Mouse (Mus musculus): ENCODE measurements at regions not wholly inside any gene's neighbourhood (a gene's known extent, or its start where the extent isn't known, plus 50 kb on each side); places are given as distances from the start of the nearest gene placed in this dataset.
A peak's percentile ranks its signal among the peaks of the same experiment; 100 is the strongest.

DNA sequence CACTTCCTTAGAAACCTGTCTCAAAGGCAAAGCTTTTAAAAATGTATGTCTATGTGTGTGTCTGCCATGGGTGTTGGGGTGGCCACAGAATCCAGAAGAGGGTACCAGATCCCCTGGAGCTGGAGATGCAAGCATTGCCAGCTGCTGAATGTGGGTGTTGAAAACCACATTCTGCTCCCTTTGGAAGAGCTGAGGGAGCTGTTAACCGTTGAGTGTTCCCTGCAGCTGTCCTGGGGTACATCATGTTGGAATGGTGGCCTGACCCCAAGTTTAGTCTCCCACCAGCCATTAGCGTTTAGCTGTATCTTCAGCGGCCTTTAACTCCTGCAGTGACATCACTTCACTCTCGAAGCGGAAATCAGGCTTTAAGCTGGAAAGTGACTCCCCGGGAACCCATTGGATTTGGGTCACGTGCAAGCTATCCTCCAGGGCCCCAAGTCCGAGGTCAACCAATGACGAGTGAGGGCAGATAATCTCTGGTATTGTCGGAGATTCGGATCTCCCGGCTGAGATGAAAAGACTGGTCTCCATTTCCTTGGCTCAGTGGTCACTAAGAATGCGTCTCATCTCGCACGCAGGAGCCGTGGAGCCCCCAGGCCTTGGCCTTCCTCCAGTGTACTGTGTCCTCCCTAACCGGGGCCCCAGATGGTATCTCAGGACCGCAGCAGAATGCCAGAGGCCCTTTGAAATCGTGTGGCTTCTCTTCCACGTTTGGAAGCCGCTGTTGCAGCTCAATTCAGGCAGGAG lies 412.9 kb upstream of the Tbx3 start:
- no peaks in the 10 kb centered on the region for H3K27me3 ChIP-seq
- no peak for ATAC-seq (ENCODE audit: low FRiP score, low read depth)
- H3K9me3 ChIP-seq: no peaks in the 10 kb centered on the region
- no peak overlapping the region for H3K4me2 ChIP-seq
- no peak overlapping the region for H3K4me3 ChIP-seq
- H3K9ac ChIP-seq: no peak overlapping the region
- peaks cover 5% of the 10 kb centered on the region for H3K4me1 ChIP-seq (replicated peaks)
- 53% methylated on average over 21 of the region's 21 CpGs for WGBS
- H3K27ac ChIP-seq (replicated peaks): no peak overlapping the region
- H3K36me3 ChIP-seq: no peaks in the 10 kb centered on the region

DNA sequence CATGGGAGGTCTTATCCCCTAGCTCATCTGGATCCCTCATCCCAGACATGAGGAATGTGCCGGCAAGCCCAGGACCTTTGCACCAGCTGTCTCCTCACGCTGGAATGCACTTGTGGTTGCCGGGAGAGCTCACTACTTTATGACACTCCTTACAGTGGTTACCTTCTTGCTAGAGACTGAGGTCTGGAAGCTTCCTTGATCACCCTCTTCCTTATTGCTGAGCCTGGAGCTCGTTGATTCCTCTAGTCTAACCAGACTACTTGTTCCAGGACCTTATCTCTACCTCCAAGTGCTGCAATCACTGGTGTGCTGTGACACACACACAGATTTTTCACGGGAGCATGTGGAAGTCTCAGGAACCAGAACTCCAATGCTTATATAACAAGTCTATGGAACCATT lies 411.6 kb upstream of the Tbx3 start:
- H3K4me1 ChIP-seq (replicated peaks): peaks cover 5% of the 10 kb centered on the region
- no peak for ATAC-seq (ENCODE audit: low FRiP score, low read depth)
- no peaks in the 10 kb centered on the region for H3K9me3 ChIP-seq
- H3K27ac ChIP-seq (replicated peaks): no peak overlapping the region
- H3K4me3 ChIP-seq: no peak overlapping the region
- H3K9ac ChIP-seq: no peak overlapping the region
- no peaks in the 10 kb centered on the region for H3K36me3 ChIP-seq
- no peak overlapping the region for H3K4me2 ChIP-seq
- 85% methylated on average over 5 of the region's 5 CpGs for WGBS
- H3K27me3 ChIP-seq: no peaks in the 10 kb centered on the region

DNA sequence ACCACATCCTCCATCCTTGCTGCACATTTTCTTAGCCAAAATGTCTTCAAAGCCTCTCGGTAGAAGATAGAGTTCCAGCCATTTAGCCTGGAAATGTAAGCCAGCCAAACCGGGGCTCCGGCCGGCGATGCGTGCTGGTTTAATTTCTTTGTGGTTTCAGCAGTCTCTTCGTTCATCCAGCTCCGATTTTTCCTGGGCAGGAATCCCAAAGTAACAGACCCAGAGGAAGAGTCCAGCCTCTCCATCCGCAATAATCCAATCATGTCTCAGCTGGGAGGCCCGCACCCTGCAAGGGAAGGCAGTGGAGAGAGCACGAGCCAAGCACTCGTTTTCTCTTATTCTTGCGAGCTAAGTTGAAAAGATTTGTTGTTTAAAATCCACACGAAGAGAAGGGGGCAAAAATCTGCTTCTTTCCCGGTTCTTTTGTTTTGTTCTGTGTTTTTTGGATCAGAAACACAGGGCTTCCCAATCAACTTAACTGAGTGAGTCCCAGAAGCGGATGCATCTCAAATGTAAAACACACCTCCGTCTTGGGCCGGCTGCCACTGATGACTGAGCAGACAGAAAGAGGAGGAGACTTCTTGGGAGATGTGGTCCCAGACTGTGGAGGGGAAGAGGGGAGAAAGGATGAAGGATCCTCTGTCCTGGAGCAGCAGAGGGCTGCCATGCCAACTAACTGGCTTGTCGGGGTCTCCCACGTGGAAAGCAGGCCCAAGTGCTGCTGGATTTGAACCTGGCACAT lies 405.1 kb upstream of the Tbx3 start:
- no peak overlapping the region for H3K9ac ChIP-seq
- no peak for ATAC-seq (ENCODE audit: low FRiP score, low read depth)
- 66% methylated on average over 20 of the region's 20 CpGs for WGBS
- no peaks in the 10 kb centered on the region for H3K9me3 ChIP-seq
- no peak overlapping the region for H3K4me2 ChIP-seq
- no peaks in the 10 kb centered on the region for H3K4me1 ChIP-seq (replicated peaks)
- H3K27me3 ChIP-seq: no peaks in the 10 kb centered on the region
- H3K4me3 ChIP-seq: no peak overlapping the region
- H3K27ac ChIP-seq (replicated peaks): peak overlapping the region; percentile 26
- no peaks in the 10 kb centered on the region for H3K36me3 ChIP-seq

DNA sequence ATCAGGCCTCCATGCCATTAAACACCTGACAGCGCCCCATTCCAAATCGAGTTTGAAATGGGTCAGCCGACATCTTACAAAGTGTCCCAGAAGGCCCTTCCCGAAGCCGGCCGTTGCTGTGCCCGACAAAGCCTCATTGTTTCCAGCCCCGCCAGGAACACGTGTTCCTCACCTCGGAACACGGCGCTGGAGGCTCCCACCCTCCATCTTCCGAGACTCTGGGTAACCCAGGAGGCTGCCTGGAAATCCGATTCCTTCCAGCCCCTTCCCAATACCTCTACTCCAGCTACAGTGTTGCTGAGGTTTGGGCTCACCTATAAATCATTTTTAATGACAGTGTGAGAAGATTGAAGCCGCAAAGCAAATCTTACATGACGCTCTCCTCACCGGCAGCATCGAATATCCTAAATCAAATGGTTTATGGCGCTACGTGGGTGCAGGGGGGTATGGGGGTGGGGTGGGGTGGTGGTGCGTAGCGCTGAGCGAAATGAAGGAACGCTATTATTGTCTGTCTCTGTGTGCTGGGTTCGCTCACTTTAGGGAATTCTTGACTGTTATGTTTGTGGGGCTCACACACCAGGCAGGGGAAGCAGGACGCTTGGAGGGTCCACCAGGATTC lies 399.1 kb upstream of the Tbx3 start:
- Histone ChIP-seq H3K9ac (no peak overlapping the region), H3K36me3 (no peaks in the 10 kb centered on the region), H3K27me3 (no peaks in the 10 kb centered on the region), H3K4me3 (no peak overlapping the region), H3K9me3 (no peaks in the 10 kb centered on the region), H3K4me1 (replicated peaks) (no peaks in the 10 kb centered on the region), H3K27ac (replicated peaks) (no peak overlapping the region), H3K4me2 (no peak overlapping the region)
- WGBS: 81% methylated on average over 26 of the region's 26 CpGs
- ATAC-seq (ENCODE audit: low FRiP score, low read depth): no peak

DNA sequence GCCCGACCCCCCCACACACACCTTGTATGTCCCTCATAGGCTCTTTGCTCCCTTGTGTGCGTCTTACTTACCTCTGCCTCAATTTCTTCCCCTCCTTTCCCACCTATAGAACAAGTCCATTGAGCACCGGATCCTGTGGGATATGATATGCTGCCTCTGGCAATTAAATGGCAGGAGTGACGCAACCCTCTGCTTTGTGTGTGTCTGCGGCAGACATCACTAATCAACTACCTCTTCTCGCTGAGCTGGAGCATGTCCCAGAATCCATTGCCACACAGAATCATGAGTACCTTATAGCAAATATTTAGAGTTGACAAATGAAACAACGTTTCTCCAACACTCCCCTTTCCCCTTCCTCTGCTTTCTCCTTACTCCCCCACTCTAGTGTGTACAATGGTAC lies 397.3 kb upstream of the Tbx3 start:
- H3K27me3 ChIP-seq: no peaks in the 10 kb centered on the region
- H3K27ac ChIP-seq (replicated peaks): no peak overlapping the region
- H3K4me2 ChIP-seq: no peak overlapping the region
- no peaks in the 10 kb centered on the region for H3K9me3 ChIP-seq
- WGBS: 83% methylated on average over 7 of the region's 7 CpGs
- H3K9ac ChIP-seq: no peak overlapping the region
- H3K36me3 ChIP-seq: no peaks in the 10 kb centered on the region
- ATAC-seq (ENCODE audit: low FRiP score, low read depth): no peak
- H3K4me3 ChIP-seq: no peak overlapping the region
- H3K4me1 ChIP-seq (replicated peaks): no peaks in the 10 kb centered on the region

DNA sequence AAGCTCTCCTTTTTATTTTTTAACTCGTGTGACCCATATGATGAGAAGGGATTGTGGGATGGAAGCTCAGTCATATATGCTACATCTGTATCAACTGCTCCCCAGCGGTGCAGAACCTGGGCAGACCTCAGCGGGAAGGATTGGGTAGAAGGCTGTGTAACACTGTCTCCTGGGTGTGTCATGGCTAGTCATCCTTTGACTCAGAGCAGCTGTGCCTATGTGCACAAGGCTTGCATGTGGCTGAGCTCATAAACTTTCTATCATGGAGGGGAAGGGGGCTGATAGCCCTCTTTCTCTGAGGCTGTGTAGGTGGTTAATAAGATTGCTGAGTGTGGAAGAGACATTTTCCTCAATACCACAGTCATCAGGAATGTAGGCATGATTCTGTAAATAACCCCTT lies 396.9 kb upstream of the Tbx3 start:
- 92% methylated on average over 3 of the region's 3 CpGs for WGBS
- Histone ChIP-seq H3K27me3 (no peaks in the 10 kb centered on the region), H3K4me1 (replicated peaks) (no peaks in the 10 kb centered on the region), H3K4me3 (no peak overlapping the region), H3K9me3 (no peaks in the 10 kb centered on the region), H3K36me3 (no peaks in the 10 kb centered on the region), H3K27ac (replicated peaks) (no peak overlapping the region), H3K9ac (no peak overlapping the region), H3K4me2 (no peak overlapping the region)
- no peak for ATAC-seq (ENCODE audit: low FRiP score, low read depth)

DNA sequence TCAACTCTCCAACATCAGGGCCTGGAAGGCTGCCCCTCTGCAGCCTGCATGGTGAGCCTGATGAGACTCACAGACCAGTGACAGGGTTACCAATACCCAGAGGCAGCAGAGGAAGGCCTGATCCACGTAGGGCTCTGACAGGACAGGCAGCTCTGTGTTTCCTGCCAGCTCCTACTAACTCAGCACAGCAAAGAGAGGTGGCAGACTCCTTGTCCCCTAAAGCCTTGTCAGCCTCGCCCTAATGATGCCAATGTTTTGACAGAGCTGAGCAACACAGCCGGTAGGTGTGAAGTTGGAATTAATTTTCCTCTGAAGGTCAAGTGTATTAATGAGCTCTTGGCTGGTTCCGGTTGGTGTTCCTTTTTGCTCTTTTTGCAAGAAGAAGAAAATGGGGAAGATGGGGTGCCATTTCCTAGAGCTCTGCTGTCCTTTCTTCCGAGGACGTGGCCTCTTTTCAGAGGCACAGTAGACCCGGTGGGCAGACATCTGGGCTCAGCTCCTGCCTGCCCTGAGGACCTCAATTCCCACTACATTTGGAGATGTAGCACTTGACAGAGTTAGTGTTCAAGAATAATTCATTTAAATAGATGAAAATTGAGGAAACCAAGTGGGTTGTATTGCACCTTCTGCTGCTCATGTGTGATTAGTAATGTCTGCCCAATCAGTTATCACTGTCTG lies 395.5 kb upstream of the Tbx3 start:
- Histone ChIP-seq H3K4me1 (replicated peaks) (no peaks in the 10 kb centered on the region), H3K9ac (no peak overlapping the region), H3K27ac (replicated peaks) (no peak overlapping the region), H3K4me3 (no peak overlapping the region), H3K36me3 (no peaks in the 10 kb centered on the region), H3K27me3 (no peaks in the 10 kb centered on the region), H3K4me2 (no peak overlapping the region), H3K9me3 (no peaks in the 10 kb centered on the region)
- 74% methylated on average over 7 of the region's 7 CpGs for WGBS
- ATAC-seq (ENCODE audit: low FRiP score, low read depth): no peak

DNA sequence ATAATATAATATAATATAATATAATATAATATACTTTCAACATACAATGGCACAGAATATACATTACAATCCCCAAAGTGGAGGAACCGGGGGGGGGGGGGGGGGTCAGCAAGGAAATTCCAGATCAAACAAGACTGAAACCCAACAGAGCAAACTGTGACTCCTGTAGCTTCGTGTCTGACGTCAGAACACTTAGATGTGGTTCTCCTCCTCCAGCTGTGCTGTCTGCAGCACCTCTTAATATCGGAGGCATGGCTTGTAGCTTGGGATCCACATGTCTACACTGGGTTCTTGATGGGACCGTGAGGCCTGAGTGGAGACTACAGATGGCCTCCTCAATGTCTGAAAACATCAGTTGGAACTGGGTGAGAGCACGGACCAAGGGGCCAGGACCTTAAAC lies 390.3 kb upstream of the Tbx3 start:
- H3K36me3 ChIP-seq: no peaks in the 10 kb centered on the region
- H3K27ac ChIP-seq (replicated peaks): no peak overlapping the region
- no peak overlapping the region for H3K4me3 ChIP-seq
- ATAC-seq (ENCODE audit: low FRiP score, low read depth): no peak
- no peaks in the 10 kb centered on the region for H3K9me3 ChIP-seq
- 87% methylated on average over 6 of the region's 6 CpGs for WGBS
- H3K4me1 ChIP-seq (replicated peaks): no peaks in the 10 kb centered on the region
- H3K4me2 ChIP-seq: no peak overlapping the region
- no peak overlapping the region for H3K9ac ChIP-seq
- H3K27me3 ChIP-seq: no peaks in the 10 kb centered on the region

DNA sequence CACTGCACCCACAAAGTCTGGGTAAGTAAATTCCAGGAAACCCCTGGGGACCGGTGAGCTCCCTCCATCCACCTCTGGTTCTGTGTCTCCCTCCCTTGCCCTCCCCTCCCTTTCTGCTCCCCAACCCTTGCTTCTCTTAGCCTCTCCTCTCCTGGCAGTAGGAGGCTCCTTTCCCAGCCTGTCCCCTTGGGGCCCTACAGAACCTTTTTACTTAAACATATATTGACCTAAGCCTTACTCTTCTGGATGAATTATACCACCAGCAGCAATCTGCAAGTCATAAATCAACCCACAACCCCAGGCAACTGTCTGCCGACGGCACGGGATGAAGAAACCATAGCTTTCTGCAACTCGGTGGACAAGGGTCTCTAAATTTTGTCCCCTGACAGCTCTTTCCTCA lies 380.7 kb upstream of the Tbx3 start:
- Histone ChIP-seq H3K36me3 (no peaks in the 10 kb centered on the region), H3K4me2 (no peak overlapping the region), H3K27me3 (no peaks in the 10 kb centered on the region), H3K4me3 (no peak overlapping the region), H3K9me3 (no peaks in the 10 kb centered on the region), H3K4me1 (replicated peaks) (no peaks in the 10 kb centered on the region), H3K9ac (no peak overlapping the region), H3K27ac (replicated peaks) (no peak overlapping the region)
- ATAC-seq (ENCODE audit: low FRiP score, low read depth): no peak
- WGBS: 79% methylated on average over 5 of the region's 5 CpGs

DNA sequence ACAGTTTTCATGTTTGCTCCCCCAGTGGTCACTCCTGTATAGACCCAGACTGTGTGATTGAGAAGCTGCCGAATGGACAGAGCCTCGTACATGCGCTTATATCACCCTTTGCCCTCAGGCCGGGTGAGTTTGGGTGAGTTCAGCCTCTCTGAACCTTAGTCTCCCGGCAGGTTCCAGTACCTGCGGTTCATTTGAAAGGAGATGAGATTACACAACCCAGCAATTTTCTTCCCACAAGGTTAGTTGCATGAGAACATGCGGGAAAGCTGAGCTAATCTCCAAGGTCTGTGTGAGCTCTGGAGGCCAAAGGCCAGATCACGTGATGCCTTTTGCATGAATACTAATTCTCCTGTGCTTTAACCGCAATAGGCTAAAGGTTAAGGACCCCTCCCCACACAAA lies 378.1 kb upstream of the Tbx3 start:
- Histone ChIP-seq H3K27ac (replicated peaks) (no peak overlapping the region), H3K9ac (no peak overlapping the region), H3K4me3 (no peak overlapping the region), H3K9me3 (no peaks in the 10 kb centered on the region), H3K36me3 (no peaks in the 10 kb centered on the region), H3K4me2 (no peak overlapping the region), H3K27me3 (no peaks in the 10 kb centered on the region), H3K4me1 (replicated peaks) (no peaks in the 10 kb centered on the region)
- ATAC-seq (ENCODE audit: low FRiP score, low read depth): no peak
- WGBS: 90% methylated on average over 9 of the region's 9 CpGs

DNA sequence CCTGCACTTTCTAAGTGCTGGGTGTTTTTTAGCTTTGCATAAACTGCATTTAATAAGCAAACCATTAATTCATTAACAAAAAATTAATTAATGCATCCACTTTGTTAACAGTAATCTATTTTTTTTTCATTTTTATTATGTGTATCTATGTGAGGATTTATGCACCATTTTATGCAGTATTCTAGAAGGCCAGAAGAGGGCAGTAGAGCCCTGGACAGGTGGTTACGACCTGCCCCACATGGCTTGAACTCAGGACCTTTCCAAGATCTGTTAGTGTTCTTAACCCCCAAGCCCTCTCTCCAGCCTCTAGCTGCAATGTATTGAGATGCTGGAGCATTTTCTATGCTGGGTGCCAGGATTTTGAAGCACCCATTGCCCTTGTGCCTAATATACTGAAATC lies 377.6 kb upstream of the Tbx3 start:
- H3K4me1 ChIP-seq (replicated peaks): no peaks in the 10 kb centered on the region
- no peak overlapping the region for H3K4me3 ChIP-seq
- no peaks in the 10 kb centered on the region for H3K9me3 ChIP-seq
- no peak for ATAC-seq (ENCODE audit: low FRiP score, low read depth)
- 83% methylated on average over 1 of the region's 1 CpGs for WGBS
- no peak overlapping the region for H3K4me2 ChIP-seq
- no peaks in the 10 kb centered on the region for H3K36me3 ChIP-seq
- H3K27ac ChIP-seq (replicated peaks): no peak overlapping the region
- H3K9ac ChIP-seq: no peak overlapping the region
- H3K27me3 ChIP-seq: no peaks in the 10 kb centered on the region

DNA sequence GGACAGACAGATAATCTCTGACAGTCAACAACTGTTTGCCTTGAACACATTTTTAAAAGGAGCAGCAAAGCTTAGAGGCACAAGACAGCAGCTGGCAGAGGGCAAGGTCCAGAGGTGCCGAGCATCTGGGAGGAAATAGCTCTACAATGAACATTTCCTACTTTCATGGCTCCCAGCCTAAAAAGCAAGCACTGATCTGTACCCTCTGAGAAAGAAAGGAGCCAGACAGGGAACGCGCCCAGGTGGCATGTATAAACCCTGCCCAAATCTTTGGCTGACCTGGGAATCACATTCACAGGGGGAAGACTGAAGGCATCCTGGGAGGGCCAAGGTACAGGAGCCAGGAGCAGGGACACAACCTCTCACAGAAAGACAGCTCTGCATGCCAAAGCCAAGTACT lies 371.2 kb upstream of the Tbx3 start:
- Histone ChIP-seq H3K9ac (no peak overlapping the region), H3K9me3 (no peaks in the 10 kb centered on the region), H3K4me2 (no peak overlapping the region), H3K36me3 (no peaks in the 10 kb centered on the region), H3K4me1 (replicated peaks) (peaks cover 5% of the 10 kb centered on the region; the same call in 1 of the 2 replicates), H3K27me3 (no peaks in the 10 kb centered on the region), H3K4me3 (no peak overlapping the region), H3K27ac (replicated peaks) (no peak overlapping the region)
- no peak for ATAC-seq (ENCODE audit: low FRiP score, low read depth)
- 68% methylated on average over 3 of the region's 3 CpGs for WGBS
